Mouse (Mus musculus) c-Kit-positive CD71-negative TER-119-negative erythroid progenitor cells, embryonic 14.5 days (primary cell): ENCODE measurements around the gene Kdelc1.

ENCODE experiments used
- DNase-seq: peaks from one replicate; pipeline ENCODE4 v3.0.0-alpha.2; 2013; ENCODE audit warnings: low read depth

Gene Kdelc1

DNA sequence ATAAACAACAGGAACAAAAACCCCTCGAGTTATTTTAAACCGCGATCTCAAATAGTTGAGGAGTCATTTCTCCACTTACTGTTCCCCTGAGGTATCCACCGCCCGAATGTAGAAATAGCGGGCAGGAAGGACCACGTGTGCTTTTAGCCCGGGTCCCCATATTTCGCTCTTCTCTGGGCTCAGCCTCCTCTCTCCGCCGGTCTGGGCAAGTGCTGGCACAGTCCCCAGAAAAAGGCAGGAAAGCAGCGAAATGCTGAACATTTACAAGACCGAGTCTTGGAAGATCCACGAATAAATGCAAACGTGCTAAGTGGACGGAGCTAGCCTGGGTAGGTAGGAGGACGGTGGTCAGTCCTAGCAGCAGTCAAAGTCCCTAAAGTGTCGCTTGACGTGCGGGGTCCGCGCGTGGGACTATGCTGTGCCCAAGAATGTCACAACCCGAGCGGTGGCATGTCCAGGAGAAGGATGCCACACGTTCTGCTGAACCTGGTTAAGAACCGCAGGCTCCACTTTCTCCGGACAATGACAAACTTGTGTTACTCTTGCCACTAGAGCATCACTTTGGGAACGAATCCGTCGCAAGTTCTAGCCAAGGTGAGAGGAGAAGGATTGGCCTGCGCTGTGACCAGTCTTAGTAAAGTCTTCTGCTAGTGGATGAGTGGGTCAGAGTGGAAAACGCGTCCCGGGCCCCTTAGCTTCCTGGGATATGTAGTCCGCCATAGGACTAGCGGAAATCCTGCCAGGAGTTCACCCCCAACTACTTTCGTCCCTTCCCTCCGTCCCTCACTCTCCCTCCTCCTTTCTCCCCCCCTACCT, at the start of gene Kdelc1, which contains the start of gene Bivm:
TSS of gene Kdelc1 (minus strand) at position 570 of the 816 bp plus-strand sequence.
TSS of gene Bivm (plus strand) at position 719 of the 816 bp plus-strand sequence.
- peak; percentile 80 for DNase-seq

DNA sequence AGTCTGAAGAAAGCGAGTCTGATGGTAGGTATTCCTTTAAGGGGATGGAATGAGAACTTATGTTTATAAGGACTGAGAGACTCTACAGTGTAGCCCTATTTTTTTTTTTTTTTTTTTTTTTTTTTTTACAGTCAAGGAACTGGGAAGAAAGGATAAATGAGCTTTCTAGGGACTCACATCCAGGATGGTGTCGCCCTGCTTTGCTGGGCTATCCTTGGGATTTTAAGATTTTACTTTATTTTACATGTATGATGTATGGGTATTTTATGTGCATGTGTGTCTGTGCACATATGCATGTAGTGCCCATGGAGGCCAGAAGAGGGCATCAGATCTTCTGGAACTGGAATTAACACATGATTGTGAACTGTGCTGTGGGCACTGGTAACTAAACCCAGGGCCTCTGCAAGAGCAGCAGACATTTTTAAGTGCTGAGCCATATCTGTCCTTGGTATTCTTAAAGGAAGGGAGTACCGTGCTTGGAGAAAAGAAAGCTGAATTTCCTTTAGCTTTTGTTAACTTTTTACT, 49.3 kb upstream of the Kdelc1 start:
- DNase-seq, result no peak

DNA sequence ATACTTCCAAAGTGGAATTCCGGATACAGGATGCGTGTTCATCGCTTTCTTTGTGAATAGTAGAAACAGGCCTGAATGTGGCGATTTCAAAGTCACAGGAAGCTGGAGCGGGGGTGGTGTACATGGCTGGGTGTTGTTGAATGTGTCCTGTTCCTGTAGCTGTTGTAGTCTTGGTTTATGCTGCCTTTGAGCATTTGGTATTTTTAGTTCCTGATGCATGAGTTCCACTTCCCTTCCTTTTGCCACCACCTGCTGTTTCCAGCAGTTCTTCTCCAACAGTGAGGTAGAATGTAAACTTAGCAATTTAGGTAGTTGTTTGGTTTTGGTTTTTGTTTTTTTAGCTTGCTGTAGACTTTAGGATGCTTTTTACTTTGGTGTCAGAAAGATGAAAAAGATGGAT, 43.8 kb upstream of the Kdelc1 start:
- DNase-seq, result no peak

DNA sequence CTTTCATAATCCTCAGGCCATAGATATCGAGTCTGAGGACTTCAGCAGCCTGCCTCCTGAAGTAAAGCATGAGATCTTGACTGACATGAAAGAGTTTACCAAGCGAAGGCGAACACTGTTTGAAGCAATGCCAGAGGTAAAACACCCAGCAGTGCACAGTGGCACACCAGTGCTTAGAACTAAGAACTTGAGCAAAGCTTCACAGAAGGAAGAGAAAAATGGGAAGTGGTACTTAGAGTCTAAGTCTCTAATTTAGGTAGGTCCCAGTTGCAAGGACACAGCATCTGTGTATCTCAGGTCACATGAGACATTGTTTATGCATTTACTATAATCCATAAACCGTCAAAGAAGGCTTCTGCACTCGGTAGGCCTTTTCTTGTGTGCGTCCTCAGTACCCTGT, 43.2 kb upstream of the Kdelc1 start:
- DNase-seq, result no peak

DNA sequence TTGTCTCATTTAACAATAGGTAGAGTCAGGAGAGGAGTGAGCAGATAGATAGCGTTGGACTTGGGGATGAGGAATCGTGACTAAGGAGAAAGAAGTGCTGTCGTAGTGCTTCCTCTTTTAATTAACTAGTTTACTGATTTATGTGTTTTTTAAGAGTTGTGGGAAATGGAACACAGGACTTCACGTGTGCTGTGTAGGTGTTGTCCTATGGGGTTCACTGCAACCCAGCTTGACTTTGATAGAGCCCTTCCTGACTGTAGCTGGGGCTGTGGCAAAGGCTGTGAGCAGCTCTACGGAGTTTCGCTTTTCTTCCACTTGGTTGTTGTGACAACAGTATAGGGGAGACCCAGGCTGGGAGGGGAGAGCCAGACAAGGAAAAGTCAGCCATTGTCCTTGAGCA, 39.7 kb upstream of the Kdelc1 start:
- no peak for DNase-seq

DNA sequence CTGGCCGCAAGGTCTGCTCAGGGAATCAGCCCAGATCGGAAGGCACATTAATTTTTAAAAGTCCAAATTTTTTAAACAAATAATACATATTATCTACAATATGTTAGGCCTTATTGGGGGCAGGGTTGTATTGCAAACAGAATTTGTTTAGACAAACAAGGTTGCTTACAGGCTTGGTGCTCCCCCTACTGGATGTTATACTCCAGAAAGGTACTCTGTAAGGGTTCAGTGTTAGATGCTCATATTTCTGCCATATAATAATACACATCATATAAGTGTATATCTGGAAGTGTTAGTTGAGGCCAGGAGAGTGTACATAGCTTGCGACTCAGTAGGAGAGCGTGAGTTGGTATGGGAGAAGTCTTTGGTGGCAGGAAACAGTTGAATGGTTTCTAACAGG, 36.7 kb upstream of the Kdelc1 start:
- DNase-seq, result no peak

DNA sequence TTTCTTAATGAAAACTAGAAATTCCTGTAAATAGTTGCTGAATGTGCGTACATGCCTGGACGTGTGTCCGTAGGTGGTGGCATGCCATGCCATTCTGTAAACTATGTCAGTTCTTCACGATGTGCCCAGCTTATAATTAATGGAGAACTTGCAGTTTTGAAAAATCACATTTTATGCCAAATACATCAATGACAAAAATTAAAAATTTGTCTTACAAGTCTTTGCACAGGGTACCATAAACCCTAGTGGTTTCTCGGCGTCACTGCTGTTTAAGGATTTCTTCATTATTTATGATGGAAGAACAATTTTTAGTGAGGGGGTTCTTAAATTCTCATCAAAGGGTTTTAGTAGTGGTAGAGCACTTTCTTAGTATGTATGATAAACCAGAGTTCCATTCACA, 30.1 kb upstream of the Kdelc1 start:
- DNase-seq, result peak; percentile 16

DNA sequence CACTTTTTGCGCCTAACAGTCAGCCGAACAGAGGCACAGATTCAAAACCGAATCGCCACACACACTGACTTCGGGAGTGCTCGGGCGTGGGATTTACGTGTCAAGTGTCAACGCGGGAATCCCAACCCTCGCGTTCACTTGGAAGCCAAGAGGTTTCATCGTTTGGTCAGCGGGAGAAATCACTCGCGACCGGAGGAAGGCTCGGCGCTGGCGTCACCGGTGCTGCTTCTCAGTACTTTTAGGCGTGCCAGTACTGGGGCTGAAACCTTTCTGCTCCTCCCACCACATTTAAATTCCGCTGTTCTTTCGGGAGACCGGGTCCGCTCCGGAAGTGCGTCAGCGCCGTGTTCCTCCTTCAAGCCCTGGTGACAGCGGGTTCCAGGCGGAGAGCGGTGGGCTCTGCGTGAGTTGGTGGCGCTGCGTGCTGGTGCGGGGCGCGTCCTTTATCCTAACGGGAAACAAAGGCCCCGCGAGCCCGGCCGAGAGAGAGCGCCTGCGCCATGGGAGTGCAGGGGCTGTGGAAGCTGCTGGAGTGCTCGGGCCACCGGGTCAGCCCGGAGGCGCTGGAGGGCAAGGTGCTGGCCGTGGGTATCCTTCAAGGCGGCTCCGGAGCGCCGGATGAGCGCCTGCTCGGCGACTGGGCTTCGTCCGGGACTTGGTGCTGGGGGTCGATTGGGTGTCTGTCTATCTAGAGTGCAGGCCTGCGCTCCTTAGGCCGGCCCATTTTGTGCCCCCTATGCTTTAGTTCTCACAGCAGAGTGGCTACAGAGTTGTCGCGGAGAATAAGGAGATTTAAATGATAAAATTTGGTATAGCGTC, 29.2 kb upstream of the Kdelc1 start, which contains the start of gene Ercc5:
TSS of gene Ercc5 (plus strand) at position 182 of the 819 bp plus-strand sequence.
- DNase-seq, result peak; percentile 81

DNA sequence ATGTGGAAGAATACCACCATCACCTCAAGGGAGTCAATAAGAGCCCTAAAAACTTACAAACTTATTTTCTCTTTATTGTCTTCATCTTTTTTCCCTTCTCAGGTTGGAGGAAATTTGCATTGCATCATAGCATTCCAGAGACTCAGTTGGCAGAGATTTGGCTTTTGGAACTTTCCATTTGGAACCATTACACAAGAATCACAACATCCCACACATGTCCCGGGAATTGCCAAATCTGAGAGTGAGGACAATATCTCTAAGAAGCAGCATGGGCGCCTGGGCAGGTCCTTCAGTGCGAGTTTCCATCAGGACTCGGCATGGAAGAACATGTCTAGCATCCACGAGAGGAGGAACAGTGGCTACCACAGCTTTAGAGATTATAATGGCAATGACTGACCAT, 24.1 kb upstream of the Kdelc1 start:
- DNase-seq, result no peak

DNA sequence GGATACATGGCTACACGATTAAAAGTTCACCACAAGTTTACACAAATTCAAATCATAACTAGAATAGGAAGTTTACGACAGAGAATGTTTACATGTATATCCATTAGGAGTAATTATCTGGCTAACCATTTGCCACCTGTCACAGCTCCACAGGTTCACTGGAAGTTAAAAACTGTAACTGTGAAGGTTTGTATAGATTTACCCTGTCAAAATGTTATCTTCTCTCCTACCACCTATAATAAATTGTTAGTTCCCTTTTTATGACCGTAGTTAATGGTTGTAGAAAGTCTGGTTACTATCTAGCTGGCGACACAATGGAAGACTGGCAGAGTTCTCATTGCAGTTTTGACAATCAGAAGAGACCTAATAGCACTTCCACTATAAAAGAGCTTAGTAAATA, 21.6 kb upstream of the Kdelc1 start:
- no peak for DNase-seq

DNA sequence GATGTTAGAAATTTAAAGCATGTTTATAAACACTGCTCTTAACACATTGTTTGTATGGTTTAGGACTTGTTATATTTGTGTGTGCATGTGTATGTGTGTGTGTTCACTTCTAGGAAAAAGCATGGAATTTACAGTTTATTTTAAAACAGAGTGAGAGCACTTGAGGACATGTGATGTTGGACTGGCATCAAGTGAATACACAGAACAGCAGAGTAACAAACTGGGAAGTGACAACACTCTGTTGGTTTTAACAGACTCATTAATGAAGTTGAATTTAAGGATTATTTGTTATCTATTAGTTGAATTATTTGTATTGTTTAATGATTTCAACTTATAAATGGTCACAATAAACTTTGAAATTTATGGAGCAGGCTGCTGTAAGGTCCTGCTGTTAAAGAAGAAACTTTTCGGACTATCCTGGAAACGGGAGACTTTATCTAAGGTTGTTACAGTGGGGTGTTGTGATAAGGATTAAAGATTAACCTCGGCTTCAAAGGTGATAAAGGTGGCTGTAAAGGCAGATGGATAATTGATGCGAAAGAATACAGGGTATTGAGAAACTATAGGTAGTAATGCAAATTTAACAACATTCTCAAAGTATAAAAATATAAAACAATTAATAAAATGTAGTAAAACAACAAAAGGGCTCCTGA, 11.4 kb upstream of the Kdelc1 start:
- no peak for DNase-seq

DNA sequence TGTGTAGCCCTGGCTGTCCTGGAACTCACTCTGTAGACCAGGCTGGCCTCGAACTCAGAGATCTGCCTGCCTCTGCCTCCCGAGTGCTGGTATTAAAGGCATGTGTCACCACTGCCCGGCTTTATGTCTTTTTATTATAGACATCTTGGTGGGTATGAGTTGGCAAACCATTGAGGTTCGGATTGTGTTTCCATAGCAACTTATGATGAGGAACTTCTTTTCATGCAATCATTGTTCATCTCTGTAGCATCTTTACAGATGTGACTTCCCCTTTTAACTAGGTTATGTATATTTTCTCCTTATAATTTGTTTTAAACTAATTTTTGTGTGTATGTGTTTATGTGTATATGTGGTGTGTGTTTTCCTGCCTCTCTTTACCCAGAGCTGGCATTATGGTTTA, 7.0 kb upstream of the Kdelc1 start:
- DNase-seq, result no peak

DNA sequence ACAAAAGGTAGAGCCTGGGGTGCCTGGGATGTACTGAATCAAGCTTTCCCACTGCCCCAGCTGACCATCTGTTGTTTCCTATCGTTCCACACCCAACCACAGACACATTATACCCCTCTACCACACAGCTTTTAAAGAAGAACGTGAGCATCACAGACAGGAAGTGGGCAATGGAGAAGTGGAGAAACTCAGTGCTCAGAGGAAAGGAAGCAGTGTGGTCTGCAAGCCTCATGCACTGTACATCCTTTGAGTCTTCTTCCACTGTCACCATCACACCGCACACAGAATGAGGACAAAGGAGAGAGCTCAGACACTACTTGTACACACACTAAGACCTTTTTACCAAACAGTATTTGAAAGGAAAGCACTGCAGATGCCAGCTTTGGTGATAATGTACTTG, 3.6 kb upstream of the Kdelc1 start:
- DNase-seq, result peak; percentile 14

DNA sequence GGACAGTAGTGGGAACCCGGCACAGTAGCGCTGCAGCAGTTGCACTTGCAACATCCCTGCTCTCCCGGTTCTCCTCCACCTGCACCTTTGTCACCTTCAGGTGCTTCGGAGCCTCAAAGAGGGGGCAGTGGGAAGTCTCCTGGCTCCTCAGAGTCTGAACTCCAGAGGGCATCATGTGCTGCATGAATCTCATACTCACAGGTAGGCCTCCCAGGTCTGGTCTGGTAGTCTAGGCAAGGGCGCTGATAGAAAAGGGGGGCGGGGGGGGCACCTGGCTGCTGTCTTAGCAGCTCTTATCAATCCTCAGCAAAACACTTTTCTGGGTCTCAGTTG, 1.4 kb upstream of the Kdelc1 start:
- no peak for DNase-seq

DNA sequence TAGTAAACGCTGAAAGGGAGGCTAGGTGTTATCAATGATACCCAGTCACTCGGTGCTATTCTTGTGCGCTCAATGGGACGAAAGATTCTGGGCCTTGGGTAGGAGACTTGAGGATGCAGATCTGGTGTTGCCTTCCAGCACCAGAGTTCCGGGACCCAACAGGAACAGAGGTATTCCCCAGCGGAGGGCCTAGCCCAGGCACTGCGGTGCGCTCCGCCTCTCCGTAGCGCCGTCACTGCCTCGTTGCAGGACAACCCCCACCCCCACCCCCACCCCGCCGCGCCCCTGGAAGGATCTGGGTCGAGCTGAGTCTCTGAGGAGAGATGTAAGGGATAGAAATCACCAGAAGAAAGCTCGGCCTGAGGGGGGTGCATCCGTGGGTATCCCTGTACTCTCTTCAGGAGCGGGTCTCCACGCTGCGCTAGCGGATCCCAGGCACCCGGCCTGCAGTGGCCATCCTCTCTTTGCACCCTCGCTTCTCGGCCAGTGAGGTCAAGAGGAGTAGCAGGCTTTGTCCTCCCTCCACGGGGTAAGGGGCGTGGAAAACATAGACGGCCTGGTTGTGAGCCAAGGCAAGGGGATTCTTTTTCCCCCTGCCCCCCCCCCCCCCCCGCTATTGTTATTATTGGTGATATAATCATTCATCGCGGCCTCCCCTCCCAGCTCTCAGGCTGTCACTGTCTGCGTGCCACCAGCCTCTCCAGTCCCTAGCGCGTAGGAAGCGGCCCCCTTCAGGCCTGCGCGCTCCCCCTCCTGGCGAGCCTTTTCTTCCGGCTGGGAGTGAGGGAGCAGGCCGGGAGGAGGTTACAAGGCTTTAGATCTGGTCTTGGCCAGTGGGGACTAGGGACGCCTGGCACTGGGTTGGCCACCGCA, 829 bp upstream of the Kdelc1 start:
- peak; percentile 64 for DNase-seq

DNA sequence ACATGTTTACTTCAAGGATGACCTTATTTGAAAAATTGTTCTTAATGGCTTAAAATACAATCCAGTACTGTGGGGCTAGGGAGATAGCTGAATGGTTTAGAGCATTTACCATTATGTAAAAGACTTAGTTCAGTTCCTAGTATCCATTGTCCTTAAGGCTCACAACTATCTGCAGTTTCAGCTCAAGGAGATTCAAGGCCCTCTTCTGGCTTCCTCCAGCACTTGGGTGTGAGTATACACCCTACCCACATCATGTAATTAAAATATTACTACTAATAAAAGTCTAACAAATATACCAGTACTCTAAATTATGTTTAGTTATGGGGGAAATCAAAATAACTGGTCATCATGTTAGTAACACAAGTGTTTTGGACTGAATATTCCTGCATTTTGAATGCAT, 1.0 kb downstream of the Kdelc1 start:
- DNase-seq, result no peak

DNA sequence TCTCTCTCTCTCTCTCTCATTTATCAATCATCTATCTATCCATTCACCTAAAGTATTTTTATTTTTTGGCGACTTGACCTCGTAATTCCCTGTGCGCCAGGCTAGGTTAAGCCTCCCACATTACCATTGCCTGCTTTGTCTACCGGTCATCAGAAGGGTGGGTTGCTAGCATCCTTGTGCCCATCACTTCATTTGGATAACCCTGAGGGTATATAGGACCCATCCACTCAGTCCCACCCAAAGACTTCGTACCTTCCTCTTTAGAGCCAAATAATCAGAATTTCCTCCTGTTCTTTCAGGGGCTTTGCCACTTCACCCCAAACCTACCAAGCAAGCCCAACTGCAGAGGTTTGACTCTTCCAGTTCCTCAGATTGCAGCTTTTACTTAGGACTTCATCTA, 15.7 kb downstream of the Kdelc1 start:
- DNase-seq, result no peak

DNA sequence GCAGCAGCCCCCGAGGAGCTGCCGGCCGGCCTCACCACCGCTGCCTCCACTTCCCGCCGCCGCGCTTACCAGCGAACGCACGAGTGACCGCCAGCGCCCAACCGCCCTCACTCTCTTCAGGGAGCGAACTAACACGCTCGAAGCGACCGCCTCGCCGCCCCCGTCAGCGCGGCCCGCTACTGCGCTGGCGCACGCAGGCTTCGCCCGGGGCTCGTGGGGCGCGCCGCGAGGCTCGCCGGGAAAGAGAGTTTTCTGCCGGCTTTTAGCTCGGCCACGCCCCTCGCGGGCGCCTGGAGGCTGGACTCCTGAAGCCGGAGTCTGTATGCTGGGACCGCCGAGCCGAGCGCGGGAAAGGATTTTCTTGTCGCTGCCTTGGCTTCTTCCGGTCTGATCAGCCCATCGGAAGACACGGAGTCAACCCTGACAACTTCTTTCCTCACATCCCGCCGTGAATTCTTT, 16.3 kb downstream of the Kdelc1 start, which contains the start of gene Tex30:
TSS of gene Tex30 (minus strand) at position 183 of the 459 bp plus-strand sequence.
- peak; percentile 90 for DNase-seq

DNA sequence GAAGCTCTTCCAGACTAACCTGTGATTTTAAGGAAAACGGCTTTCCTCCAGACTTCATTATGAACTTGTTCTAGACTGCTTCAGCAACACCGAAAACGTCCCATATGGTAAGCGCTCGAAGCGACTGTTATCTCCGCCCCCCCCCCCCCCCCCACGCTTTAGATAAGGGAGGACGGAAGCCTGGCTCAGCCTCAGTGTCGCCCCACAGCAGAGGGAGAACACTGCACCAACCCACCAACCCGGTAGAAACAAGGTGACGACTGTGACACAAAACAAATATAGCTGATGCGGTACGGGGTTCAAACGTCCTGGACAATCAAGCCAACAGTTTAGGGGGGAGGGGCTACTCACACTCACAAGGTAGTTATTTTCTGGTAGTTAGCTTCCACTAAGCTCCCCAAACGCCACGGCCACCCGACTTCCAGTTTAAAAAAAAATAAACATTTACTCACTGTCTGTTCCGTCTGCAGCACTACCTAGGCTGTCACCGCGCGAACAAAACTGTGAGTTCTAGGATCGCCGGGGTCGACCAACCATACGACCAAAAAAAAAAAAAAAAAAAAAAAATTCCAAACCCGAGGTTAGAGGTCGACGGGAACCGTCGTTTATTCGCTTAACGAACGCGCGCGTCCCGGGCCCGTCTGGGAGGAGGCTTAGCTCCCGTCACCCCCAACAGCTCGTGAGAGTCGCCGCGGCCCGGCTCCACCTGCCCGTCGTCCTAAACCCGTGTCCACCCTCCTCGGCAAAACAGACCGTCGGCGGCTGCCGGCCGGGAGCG, 17.0 kb downstream of the Kdelc1 start:
- peak; percentile 33 for DNase-seq

DNA sequence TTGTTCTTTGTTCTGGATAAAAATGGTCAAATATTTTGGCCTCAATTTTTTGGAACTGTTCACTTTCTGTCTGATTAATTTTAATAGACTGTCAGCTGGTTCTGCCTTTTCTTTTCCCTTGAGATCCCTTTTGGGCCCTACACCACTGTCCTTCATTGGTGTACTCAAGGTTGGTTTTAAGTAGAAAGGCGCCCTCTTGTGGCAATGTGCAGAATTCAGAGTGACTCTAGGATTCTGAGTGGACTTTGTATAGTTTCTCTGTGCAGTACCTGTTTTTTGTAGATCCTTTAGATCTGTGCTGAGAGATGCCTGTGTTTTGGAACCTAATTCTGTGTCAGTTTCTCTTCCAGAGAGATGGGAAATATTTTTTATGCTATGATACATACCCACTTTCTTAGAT, 54.0 kb downstream of the Kdelc1 start:
- peak; percentile 55 for DNase-seq

DNA sequence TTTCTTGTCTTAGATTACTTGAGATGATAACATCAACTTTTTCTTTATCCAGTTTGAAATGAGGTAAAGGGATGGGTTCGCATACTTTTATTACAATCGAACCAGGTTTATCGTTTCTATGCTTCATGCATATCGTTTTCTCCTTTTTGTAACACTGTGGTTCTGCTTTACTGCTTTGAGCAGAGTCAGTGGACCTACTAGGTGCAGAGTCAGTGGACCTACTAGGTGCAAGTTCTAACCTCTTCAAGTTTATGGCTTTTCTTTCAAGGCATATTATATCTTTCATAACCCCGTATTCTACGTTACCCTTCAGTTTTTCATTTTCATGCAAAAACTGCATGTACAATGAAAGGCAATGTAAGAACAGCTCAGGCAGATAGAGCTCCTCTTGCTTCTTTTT, 55.2 kb downstream of the Kdelc1 start:
- DNase-seq, result no peak
